Mouse (Mus musculus): Measurements from ENCODE around the gene Gm20403. TPM values are rescaled to one million over a fixed set of nuclear protein-coding genes. Genes with fewer than 3 reads are reported as not detected.
A peak's percentile ranks its signal among the peaks of the same experiment; 100 is the strongest.
"Not testable (repeated sequence)": the region's sequence is repeated elsewhere in the genome, so short reads cannot be mapped to it uniquely, and the experiment has no call there.

Gm20403 gene
- total RNA-seq, 2 experiments from 2014 or later = not detected

GRCm38 (mm10) chr12:54993246-54994067 lies 7.1 kb upstream of the Gm20403 start:
- no peak for DNase-seq (ENCODE audit: low spot score in 2 of 2)

- no peak for DNase-seq (ENCODE audit: low spot score in 2 of 2)
Observed at GRCm38 (mm10) chr12:54992814-54993213, 6.5 kb upstream of the Gm20403 start.

DNA sequence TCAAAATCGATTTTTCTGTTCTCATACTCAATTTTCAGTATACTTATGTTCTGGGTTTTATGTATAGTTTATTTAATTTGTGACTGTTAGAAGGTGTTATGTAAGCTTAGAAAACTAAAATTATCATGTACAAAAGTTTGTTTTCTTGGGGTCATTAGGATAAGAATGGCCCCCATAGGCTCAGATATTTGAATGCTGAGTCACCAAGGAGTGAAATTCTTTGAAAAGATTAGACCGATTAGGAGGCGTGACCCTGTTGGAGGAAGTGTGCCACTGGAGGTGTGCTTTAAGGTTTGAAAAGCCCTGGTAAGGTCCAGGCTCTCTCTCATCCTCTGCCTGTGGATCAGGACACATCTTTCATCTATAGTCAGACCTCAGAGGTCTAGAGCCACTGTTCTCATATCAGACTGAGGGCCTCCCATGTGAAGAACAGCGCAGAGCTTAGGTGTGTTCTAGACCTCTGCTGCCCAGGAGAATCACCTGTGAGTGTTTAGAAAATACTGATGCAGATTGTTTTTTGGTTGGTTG lies 2.1 kb upstream of the Gm20403 start:
- DNase-seq (ENCODE audit: low spot score in 2 of 2) = no peak

DNA sequence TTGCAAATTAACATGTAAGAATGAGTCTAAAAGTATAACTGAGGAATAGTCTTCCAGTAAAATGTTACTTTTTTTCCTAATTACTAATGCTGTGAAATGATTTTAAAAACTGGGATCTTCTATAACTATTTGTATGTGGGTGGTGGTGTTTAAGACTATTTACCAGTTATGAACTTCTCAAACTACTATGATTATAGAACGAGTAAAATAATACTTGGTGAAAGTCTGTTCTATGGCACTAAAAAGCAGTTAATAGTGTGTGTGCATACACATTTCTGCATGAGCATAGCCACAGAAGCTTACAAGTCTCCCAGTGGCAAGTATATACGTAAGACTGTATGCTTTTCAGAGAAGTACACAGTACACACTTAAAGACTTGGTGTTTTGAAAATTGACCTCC lies 827 bp upstream of the Gm20403 start:
- DNase-seq (ENCODE audit: low spot score in 2 of 2) = no peak

DNA sequence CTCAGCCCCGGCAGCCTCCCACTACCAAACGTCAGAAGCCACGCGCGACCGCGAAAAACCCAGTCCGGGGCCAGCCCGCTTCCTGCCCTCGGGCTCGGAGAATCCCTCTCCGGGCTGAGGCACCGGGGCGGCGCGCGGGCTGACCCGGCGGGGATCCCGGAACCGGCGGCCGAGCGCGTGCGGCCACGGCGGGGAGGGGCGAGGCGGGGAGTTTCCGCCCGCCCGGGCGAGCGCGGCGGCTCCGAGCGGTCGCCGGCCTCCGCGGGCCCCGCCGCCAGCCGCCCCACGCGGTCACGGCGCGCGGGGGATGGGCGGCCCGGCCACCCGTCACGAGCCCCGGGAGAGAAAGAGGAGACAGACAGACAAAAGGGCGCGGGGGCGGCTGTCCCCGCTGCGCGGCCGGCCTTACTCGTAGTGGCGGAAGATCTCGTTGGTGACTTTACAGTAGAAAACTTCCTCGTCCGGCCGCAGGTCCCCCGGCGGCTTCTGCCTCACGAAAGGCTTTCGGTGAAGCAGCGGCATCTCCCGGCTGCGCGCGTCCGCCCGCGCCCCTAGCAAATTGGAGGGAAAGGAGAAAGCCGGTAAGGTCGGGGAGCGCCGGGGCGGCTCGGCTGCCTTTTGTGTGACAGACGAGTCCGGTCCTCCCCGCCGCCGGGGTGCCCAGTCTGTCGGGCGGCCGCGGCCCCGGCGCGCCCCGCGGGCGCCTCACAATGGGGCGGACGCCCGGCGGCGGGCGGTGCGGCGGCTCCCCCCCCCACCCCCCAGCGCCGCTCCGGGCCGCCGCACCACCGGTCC lies 875 bp downstream of the Gm20403 start:
- peak in 1 of 2 experiments; percentile 26 for DNase-seq (ENCODE audit: low spot score in 2 of 2)

- peak in 1 of 2 experiments; percentile 18 for DNase-seq (ENCODE audit: low spot score in 2 of 2)
Observed at GRCm38 (mm10) chr12:54984701-54985256, 1.6 kb downstream of the Gm20403 start.

- DNase-seq (ENCODE audit: low spot score in 2 of 2) = no peak
Observed at GRCm38 (mm10) chr12:54982935-54983715, 3.2 kb downstream of the Gm20403 start.

GRCm38 (mm10) chr12:54981962-54982361 lies 4.4 kb downstream of the Gm20403 start:
- no peak for DNase-seq (ENCODE audit: low spot score in 2 of 2)

GRCm38 (mm10) chr12:54980939-54981338 lies 5.4 kb downstream of the Gm20403 start:
- no peak for DNase-seq (ENCODE audit: low spot score in 2 of 2)

- DNase-seq (ENCODE audit: low spot score in 2 of 2) = no peak
Observed at GRCm38 (mm10) chr12:54980532-54980931, 5.8 kb downstream of the Gm20403 start.

GRCm38 (mm10) chr12:54969033-54969432 lies 17.3 kb downstream of the Gm20403 start:
- DNase-seq (ENCODE audit: low spot score in 2 of 2) = no peak

GRCm38 (mm10) chr12:54965532-54966160 lies 20.7 kb downstream of the Gm20403 start:
- DNase-seq (ENCODE audit: low spot score in 2 of 2) = no peak

DNA sequence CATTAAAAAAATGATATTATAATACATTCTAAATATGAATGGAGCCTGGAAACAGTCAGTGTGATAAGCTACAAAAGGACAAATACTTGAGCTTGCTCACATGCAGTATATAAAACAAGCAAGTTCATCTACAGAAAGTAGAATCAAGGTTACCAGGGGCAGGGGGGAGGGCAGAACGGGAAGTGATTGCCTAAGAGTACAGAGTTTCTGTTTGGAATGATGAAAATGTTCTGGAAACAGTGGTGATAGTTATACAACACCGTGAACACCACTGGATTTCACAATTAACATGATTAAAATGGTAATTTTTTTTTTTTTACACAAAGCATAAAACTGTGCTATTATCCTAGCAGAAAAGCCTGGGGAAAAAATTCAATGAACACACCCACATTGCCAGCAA lies 26.8 kb downstream of the Gm20403 start:
- DNase-seq (ENCODE audit: low spot score in 2 of 2) = no peak

DNA sequence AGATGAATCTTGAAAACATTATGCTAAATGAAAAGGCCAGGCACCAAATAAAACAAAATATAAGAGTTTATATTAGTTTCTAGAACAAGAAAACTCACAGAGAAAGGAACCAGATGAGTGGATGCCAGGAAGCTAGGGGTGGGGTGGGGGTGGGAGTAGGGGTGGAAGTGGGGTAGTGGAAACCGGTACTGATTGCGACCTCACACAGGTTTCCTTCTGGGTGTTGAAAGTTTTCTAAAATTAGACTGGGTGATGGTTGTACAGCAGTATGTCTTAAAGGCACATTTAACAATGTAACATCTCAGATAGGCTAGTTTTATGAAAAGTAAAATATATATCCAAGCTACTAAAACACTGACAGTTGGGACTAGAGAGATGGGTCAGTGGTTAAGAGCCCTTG lies 29.4 kb downstream of the Gm20403 start:
- DNase-seq (ENCODE audit: low spot score in 2 of 2) = no peak

GRCm38 (mm10) chr12:54956457-54956856 lies 29.9 kb downstream of the Gm20403 start:
- DNase-seq (ENCODE audit: low spot score in 2 of 2) = no peak

DNA sequence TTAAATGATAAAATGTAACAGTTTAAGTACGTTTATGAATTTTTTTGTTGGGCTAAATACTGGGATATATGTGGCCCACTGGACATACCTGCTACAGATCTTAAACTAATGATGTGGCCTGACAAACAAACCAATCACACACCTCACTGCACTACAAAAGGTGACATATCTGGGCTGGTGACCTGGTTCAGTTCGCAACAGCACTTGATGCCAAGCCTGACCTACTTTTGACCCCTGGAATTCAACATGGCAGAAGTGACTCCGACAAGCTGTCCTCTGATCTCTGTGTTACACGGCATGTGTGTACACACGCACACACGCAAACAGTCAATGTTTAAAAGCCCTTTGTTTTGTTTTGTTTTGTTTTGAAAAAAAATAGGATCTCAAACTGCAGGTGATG lies 40.2 kb downstream of the Gm20403 start:
- DNase-seq (ENCODE audit: low spot score in 2 of 2) = no peak

- DNase-seq (ENCODE audit: low spot score in 2 of 2) = not testable (repeated sequence)
Observed at GRCm38 (mm10) chr12:54942586-54943157, 43.7 kb downstream of the Gm20403 start.

DNA sequence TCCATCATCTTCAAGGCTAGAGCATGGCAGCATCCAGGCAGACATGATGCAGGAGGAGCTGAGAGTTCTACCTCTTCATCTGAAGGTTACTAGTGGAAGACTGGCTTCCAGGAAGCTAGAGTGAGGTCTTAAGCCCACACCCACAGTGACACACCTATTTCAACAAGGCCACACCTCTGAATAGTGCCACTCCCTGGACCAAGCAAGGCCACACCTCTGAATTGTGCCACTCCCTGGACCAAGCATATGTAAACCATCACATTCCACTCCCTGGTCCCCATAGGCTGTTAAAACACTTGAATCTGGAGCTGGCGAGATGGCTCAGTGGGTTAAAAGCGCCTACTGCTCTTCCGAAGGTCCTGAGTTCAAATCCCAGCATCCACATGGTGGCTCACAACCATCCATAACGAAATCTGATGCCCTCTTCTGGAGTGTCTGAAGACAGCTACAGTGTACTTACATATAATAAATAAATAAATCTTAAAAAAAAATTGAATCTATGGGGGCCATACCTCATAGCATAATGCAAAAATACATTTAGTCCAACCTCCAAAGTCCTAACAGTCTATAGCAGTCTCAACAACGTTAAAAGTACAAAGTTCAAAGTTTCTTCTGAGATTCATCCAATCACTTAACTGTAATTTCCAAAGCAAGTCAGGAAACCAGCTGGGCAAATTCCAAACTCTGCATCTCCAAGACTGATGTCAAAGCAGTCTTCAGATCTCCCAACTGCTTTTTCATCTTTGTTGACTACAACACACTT lies 48.6 kb downstream of the Gm20403 start:
- not testable (repeated sequence) for DNase-seq (ENCODE audit: low spot score in 2 of 2)
